Mouse (Mus musculus) cerebellum, adult 2 months (tissue): ENCODE data around the gene Tbx19. TPM values are rescaled to one million over a fixed set of nuclear protein-coding genes. Genes with fewer than 3 reads are reported as not detected.

ENCODE experiments used
- DNase-seq, 2 experiments: peaks; one replicate each; pipeline ENCODE4 v3.0.0; 2021
- H3K27ac ChIP-seq: fragments of 200-500 bp; 2 replicates; pipeline ENCODE4 v1.5.1; 2012; ENCODE audit warnings: low read length, control low read depth, inconsistent platforms; ENCODE audit not compliant: insufficient read depth
- H3K27me3 ChIP-seq: fragments of 200-500 bp; 2 replicates; pipeline ENCODE4 v1.6.1; 2012; ENCODE audit warnings: inconsistent platforms, mild to moderate bottlenecking, low read length, moderate library complexity; ENCODE audit not compliant: control insufficient read depth, insufficient read depth
- H3K4me1 ChIP-seq: fragments of 200-500 bp; 2 replicates; pipeline ENCODE4 v1.6.1; 2011; ENCODE audit warnings: low read length; ENCODE audit not compliant: control insufficient read depth, insufficient read depth
- H3K4me3 ChIP-seq: fragments of 200-500 bp; replicated peaks from 2 replicates; pipeline ENCODE3; 2011; ENCODE audit warnings: mild to moderate bottlenecking, low read depth, low read length, control low read depth; ENCODE audit not compliant: insufficient read depth
- CTCF ChIP-seq: fragments of 200-500 bp; IDR thresholded peaks from 2 replicates; pipeline ENCODE4 v1.5.1; 2011; ENCODE audit warnings: low read depth, mild to moderate bottlenecking, control low read depth, low read length, moderate library complexity, borderline replicate concordance; ENCODE audit not compliant: insufficient read depth
- POLR2A ChIP-seq: fragments of 200-500 bp; IDR thresholded peaks from 2 replicates; pipeline ENCODE4 v1.6.1; 2011; ENCODE audit warnings: low read length, control low read depth, borderline replicate concordance; ENCODE audit not compliant: insufficient read depth
- WGBS: fragments of 180-500 bp; shearing (Covaris S2); methylation state at CpG from one replicate; pipeline ENCODE4 v1.1.7; 2018; 5-methylcytosine and 5-hydroxymethylcytosine counted together
- polyA plus RNA-seq: library from polyadenylated mRNA; depleted of rRNA; stranded (reverse); fragments of >200 nt; gene quantifications from 2 replicates; pipeline ENCODE4 v1.2.3, GENCODE M21; 2012; rRNA removed

Gene Tbx19
- not detected in 2 replicates for polyA plus RNA-seq

- 63% methylated on average over 8 of the region's 8 CpGs for WGBS
- no peak within 1 kb of the TSS for H3K27ac ChIP-seq
- DNase-seq, result no peak
- H3K4me3 ChIP-seq, result no peak within 1 kb of the TSS
- no peaks in the 10 kb centered on the region for H3K4me1 ChIP-seq
- no peaks in the 10 kb centered on the region for H3K27me3 ChIP-seq
- no peak for TF ChIP-seq CTCF
- no peak for TF ChIP-seq POLR2A
Observed at GRCm38 (mm10) chr1:165160723-165161405, at the start of gene Tbx19. Tbx19 (minus strand) TSS chr1:165160773.

DNA sequence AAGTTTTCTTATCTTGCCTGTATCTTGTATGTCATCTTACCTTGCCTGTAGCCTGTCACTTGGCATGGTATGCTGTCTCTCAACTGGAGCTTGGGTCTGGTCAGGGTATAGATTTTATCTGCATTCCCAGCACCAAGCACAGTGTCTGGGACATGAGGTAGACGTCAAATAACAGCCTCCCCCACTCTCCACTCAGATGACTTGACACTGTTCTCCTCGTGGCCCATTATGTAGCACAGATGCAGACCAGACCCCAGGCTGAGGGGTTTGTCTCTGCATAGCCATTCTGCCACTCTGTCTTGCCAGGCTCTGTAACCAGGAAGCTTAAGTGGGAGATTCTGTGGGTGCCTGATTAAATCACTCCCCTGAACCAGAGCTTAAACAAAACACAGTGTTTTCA is 45.0 kb upstream of the Tbx19 start:
- Histone ChIP-seq H3K4me3 (no peak overlapping the region), H3K27me3 (no peaks in the 10 kb centered on the region), H3K4me1 (no peaks in the 10 kb centered on the region), H3K27ac (no peak overlapping the region)
- TF ChIP-seq CTCF (no peak), POLR2A (no peak)
- no peak for DNase-seq
- WGBS, result 42% methylated on average over 2 of the region's 2 CpGs

DNA sequence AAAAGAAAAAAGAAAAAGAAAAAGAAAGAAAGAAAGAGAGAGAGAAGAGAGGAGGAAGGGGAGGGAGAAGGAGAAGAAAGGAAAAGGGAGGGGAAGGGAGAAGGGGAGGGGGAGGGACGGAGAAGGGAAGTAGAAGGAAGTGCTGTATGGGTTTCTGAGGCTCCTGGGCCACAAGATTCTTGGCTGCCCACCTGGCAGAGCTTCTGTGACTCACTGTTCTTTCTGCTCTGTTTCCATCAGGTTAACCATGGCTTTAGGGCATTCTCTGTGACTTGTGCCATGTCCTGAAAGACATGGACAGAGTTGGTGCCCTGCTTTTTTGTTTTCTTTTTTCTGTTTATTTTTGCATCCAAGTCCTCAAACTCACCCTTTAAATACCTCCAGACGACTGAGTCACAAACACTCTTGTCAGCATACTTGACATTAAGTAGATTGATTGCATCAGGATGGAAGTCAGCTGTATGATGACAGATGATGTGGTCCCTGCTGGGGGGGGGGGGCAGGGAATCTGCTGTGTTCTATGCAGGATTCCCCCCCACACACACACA is 43.0 kb upstream of the Tbx19 start:
- no peak overlapping the region for H3K4me3 ChIP-seq
- peak in 1 of 2 experiments; percentile 43 for DNase-seq

GRCm38 (mm10) chr1:165201445-165202012 is 41.0 kb upstream of the Tbx19 start:
- Histone ChIP-seq H3K4me3 (no peak overlapping the region), H3K27ac (no peak overlapping the region), H3K4me1 (no peaks in the 10 kb centered on the region), H3K27me3 (no peaks in the 10 kb centered on the region)
- no peak for DNase-seq
- TF ChIP-seq POLR2A (no peak), CTCF (no peak)
- 84% methylated on average over 4 of the region's 4 CpGs for WGBS

More for the DNA sequence above, 43.0 kb upstream of the Tbx19 start:
- Histone ChIP-seq H3K4me1 (no peaks in the 10 kb centered on the region), H3K27me3 (no peaks in the 10 kb centered on the region), H3K27ac (no peak overlapping the region)
- 48% methylated on average over 2 of the region's 2 CpGs for WGBS
- TF ChIP-seq CTCF (no peak), POLR2A (no peak)

- no peaks in the 10 kb centered on the region for H3K27me3 ChIP-seq
- H3K4me1 ChIP-seq, result no peaks in the 10 kb centered on the region
- WGBS, result 79% methylated on average over 8 of the region's 8 CpGs
- TF ChIP-seq POLR2A, result no peak
- TF ChIP-seq CTCF, result no peak
- H3K27ac ChIP-seq, result no peak overlapping the region
- no peak for DNase-seq
- no peak overlapping the region for H3K4me3 ChIP-seq
Observed at GRCm38 (mm10) chr1:165200748-165201147, 40.2 kb upstream of the Tbx19 start.

GRCm38 (mm10) chr1:165199639-165200038 is 39.1 kb upstream of the Tbx19 start:
- Histone ChIP-seq H3K27me3 (no peaks in the 10 kb centered on the region), H3K27ac (no peak overlapping the region), H3K4me3 (no peak overlapping the region), H3K4me1 (no peaks in the 10 kb centered on the region)
- TF ChIP-seq CTCF (no peak), POLR2A (no peak)
- WGBS, result 43% methylated on average over 3 of the region's 3 CpGs
- no peak for DNase-seq

DNA sequence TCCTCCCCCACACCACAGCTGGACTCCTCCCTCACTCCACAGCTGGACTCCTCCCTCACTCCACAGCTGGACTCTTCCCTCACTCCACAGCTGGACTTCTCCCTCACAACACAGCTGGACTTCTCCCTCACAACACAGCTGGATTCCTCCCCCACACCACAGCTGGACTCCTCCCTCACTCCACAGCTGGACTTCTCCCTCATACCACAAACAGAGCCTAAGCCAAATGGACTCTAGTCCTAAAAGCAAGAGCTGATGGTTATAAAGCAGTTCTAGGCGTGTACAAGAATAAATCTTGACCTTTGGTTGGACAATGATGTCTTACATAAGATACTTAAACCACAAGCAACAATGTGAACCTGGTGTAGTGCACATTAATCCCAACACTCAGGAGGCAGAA is 38.4 kb upstream of the Tbx19 start:
- no peaks in the 10 kb centered on the region for H3K27me3 ChIP-seq
- no peak overlapping the region for H3K27ac ChIP-seq
- TF ChIP-seq POLR2A (no peak), CTCF (no peak)
- H3K4me1 ChIP-seq, result no peaks in the 10 kb centered on the region
- DNase-seq, result no peak
- H3K4me3 ChIP-seq, result no peak overlapping the region
- 62% methylated on average over 1 of the region's 1 CpGs for WGBS

GRCm38 (mm10) chr1:165197875-165198274 is 37.3 kb upstream of the Tbx19 start:
- no peak overlapping the region for H3K4me3 ChIP-seq
- TF ChIP-seq CTCF, result no peak
- H3K4me1 ChIP-seq, result no peaks in the 10 kb centered on the region
- 78% methylated on average over 3 of the region's 3 CpGs for WGBS
- no peak for DNase-seq
- no peak overlapping the region for H3K27ac ChIP-seq
- H3K27me3 ChIP-seq, result no peaks in the 10 kb centered on the region
